Mouse (Mus musculus) layer of hippocampus, adult 2 months (tissue): ENCODE data around the gene Tmeff1. TPM values are rescaled to one million over a fixed set of nuclear protein-coding genes. Genes with fewer than 3 reads are reported as not detected.
A peak's percentile ranks its signal among the peaks of the same experiment; 100 is the strongest.

ENCODE experiments used
- DNase-seq, 2 experiments: peaks; one replicate each; pipeline ENCODE4 v3.0.0; 2022; ENCODE audit warnings: low spot score in 2 of 2
- H3K27ac ChIP-seq: fragments of 200-600 bp; 2 replicates; pipeline ENCODE4 v1.8.1; 2022
- H3K4me3 ChIP-seq: fragments of 200-600 bp; 2 replicates; pipeline ENCODE4 v1.8.1; 2022; ENCODE audit warnings: mild to moderate bottlenecking
- CTCF ChIP-seq: fragments of 200-600 bp; conservative IDR thresholded peaks from 2 replicates; pipeline ENCODE4 v1.8.1; 2022; ENCODE audit warnings: antibody characterized with exemption, mild to moderate bottlenecking, moderate library complexity
- total RNA-seq, 2 experiments: library from RNA; stranded (reverse); gene quantifications; 2 replicates each; pipeline ENCODE4 v1.2.3; 2021

Tmeff1 gene
- total RNA-seq, 2 experiments from 2014 or later: 122 to 130 TPM

DNA sequence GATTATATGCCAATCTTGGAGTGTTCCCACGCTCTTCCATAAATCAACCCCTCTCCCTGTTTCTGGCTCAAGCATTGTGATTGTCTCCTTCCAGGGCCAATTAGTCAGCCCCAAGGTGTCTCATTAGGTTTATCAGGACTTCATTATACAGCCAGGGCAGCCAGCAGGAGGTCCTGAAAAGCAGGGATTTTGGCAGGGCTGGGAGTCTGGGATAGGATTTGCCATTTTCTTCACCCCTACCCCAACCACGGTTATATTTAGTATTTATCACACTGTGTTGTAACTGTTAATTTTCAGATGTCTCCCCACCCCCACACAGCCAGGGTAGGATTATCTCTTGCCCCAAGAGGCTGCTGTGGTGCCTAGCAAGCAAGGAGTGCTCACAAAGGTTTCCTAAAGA is 3.8 kb upstream of the Tmeff1 start:
- TF ChIP-seq CTCF: 0 out of 2 replicates have a peak, but pooled peaks have one; percentile 13

GRCm38 (mm10) chr4:48581993-48582392 is 3.0 kb upstream of the Tmeff1 start:
- Histone ChIP-seq H3K4me3 (no peak overlapping the region), H3K27ac (no peak overlapping the region)
- DNase-seq: no peak
- no peak for TF ChIP-seq CTCF

More for the DNA sequence above, 3.8 kb upstream of the Tmeff1 start:
- Histone ChIP-seq H3K27ac (no peak overlapping the region), H3K4me3 (no peak overlapping the region)
- DNase-seq: no peak

DNA sequence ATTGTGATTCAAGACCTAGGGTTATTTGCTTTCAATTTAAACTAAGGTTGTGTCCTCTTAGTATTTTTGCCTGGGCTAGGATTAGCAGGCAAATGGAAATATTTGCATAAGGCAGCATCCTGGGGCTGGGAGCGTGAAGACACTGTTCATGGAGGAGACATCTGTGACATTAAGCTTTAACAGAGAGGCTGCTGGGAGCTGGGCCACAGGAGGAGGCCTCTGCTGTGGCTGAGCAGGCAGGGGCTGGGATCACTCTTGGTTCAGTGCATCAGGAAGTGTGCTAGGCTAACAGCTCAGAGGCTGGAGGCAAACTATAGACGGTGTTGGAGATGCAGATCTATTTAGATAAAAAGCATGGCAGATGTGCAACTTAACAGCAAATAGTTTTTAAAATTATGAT is 2.0 kb upstream of the Tmeff1 start:
- no peak overlapping the region for H3K27ac ChIP-seq
- no peak for TF ChIP-seq CTCF
- no peak for DNase-seq
- no peak overlapping the region for H3K4me3 ChIP-seq

GRCm38 (mm10) chr4:48585241-48586098 is 496 bp downstream of the Tmeff1 start:
- Histone ChIP-seq H3K4me3 (peak overlapping the region; percentile 78), H3K27ac (peak overlapping the region; percentile 93)
- no peak for TF ChIP-seq CTCF
- DNase-seq: peak in 1 of 2 experiments; percentile 46

DNA sequence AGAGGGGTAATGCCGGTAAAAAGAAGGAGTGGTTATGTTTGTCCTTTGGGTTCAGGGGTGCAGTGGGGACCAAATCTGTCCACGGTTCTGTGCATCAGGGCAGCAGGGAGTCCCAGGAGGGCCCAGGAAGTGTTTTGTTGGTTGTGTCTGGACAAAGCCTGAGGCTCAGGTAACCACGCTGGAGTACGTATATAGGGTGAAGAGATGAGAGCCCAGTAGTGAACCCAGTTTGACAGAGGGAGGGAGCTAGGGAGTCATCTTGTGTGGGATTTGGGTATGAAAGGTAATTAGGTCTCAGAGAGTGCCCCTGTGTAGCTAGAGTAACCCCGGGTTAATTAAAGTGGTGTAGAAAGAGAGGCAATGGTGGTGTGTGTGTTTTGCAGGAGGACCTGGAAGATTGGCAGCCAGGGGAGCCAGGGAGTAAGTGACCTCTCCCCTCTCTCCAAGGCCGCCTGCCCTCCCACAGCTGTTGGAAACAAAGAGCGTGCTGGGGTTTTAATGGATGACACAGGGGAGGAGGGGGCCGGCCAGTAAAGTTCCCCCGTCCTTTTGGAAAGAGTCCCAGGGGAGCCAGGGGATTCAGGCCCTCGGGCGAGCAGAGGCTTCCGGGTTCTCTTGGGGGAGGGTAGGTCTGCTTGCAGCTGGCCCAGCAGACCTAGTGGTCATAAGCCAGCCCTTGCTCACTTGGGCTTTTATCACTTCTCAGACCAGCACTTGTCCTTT is 1.3 kb downstream of the Tmeff1 start:
- peak overlapping the region; percentile 78 for H3K4me3 ChIP-seq
- peak overlapping the region; percentile 93 for H3K27ac ChIP-seq
- DNase-seq: no peak
- peak; percentile 46 for TF ChIP-seq CTCF

- no peak for DNase-seq
- Histone ChIP-seq H3K27ac (no peak overlapping the region), H3K4me3 (no peak overlapping the region)
- peak; percentile 71 for TF ChIP-seq CTCF
Measured at GRCm38 (mm10) chr4:48587526-48587925, 2.6 kb downstream of the Tmeff1 start.

- no peak for DNase-seq
- H3K27ac ChIP-seq: peak overlapping the region; percentile 62
- no peak overlapping the region; the same call in 1 of the 2 replicates for H3K4me3 ChIP-seq
- no peak for TF ChIP-seq CTCF
Measured at GRCm38 (mm10) chr4:48588576-48588975, 3.6 kb downstream of the Tmeff1 start.

- no peak overlapping the region for H3K4me3 ChIP-seq
Measured at GRCm38 (mm10) chr4:48590862-48591261, 5.9 kb downstream of the Tmeff1 start.

DNA sequence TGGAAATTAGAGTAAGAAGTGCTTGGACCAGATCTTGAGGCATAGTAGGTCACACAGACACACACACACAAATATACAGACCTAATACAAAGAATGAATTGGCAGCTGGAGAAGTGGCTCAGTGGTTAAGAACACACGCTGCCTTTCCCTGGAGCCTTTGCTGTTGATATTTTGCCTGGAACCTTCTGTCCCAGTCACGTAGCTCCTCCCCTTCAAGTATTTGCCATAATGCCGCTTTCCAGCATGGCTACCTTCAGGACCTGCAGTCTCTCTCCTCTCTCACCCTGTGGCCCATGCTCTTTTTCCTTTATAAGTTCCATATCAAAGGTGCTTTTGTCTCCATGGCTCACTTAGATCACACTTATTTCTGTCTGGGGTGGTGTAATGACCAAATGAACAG is 6.4 kb downstream of the Tmeff1 start:
- peak overlapping the region; percentile 20; the same call in 1 of the 2 replicates for H3K27ac ChIP-seq
- no peak overlapping the region for H3K4me3 ChIP-seq
- no peak for TF ChIP-seq CTCF
- no peak for DNase-seq

More at GRCm38 (mm10) chr4:48590862-48591261, 5.9 kb downstream of the Tmeff1 start:
- DNase-seq: no peak
- TF ChIP-seq CTCF: no peak
- H3K27ac ChIP-seq: peak overlapping the region; percentile 20; the same call in 1 of the 2 replicates

DNA sequence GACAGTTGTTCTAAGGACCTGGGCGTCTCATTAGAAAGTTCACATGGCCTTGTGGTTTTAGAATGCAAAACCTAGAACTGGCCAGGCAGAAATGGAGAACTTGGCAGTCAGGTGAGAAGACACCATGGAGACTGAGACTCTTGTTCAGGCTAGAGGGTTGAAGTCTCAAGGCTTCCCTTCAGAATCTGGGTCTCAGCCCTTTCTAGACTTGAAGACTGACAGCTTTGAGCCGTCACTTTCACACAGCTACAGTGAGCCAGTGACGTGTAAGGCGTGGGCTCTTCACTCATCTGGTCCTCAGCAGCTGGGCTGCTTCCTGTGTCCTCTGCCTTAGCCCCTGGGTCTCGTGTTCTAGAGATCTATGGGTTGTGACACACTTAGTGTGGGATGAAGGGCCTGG is 7.4 kb downstream of the Tmeff1 start:
- Histone ChIP-seq H3K4me3 (no peak overlapping the region), H3K27ac (no peak overlapping the region)
- DNase-seq: no peak
- TF ChIP-seq CTCF: no peak

GRCm38 (mm10) chr4:48592844-48593243 is 7.9 kb downstream of the Tmeff1 start:
- H3K4me3 ChIP-seq: no peak overlapping the region
- TF ChIP-seq CTCF: no peak
- no peak for DNase-seq
- no peak overlapping the region; the same call in 1 of the 2 replicates for H3K27ac ChIP-seq

GRCm38 (mm10) chr4:48596111-48596510 is 11.1 kb downstream of the Tmeff1 start:
- Histone ChIP-seq H3K27ac (peak overlapping the region; percentile 65; the same call in 1 of the 2 replicates), H3K4me3 (no peak overlapping the region)
- TF ChIP-seq CTCF: no peak
- no peak for DNase-seq

DNA sequence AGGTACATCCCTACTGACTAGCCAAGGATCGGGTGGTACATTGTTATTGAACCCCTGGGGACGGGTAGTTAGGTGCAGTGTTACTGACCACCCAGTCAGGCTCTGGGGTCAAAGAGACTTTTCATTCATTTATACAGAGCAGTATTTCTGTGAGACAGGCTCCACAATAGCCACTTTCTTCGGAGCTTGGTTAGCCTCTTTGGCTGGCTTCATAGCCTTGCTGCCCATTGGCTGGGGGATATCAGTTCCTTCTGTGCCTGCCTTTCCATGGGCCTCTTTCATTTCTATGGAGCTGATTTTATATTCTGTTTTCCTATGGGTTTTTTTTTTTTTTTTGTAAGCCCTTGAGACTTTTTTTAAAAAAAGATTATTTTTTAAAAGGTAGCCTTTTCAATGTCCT is 20.7 kb downstream of the Tmeff1 start:
- no peak for DNase-seq
- no peak overlapping the region for H3K4me3 ChIP-seq
- peak overlapping the region; percentile 84 for H3K27ac ChIP-seq
- no peak for TF ChIP-seq CTCF
